Mouse (Mus musculus): ENCODE data around the gene Cdc42bpg. TPM values are rescaled to one million over a fixed set of nuclear protein-coding genes. Genes with fewer than 3 reads are reported as not detected.
"Not testable (repeated sequence)": the region's sequence is repeated elsewhere in the genome, so short reads cannot be mapped to it uniquely, and the experiment has no call there.

Cdc42bpg gene
- polyA plus RNA-seq, 1 experiment from 2014 or later = 0.71 TPM

DNA sequence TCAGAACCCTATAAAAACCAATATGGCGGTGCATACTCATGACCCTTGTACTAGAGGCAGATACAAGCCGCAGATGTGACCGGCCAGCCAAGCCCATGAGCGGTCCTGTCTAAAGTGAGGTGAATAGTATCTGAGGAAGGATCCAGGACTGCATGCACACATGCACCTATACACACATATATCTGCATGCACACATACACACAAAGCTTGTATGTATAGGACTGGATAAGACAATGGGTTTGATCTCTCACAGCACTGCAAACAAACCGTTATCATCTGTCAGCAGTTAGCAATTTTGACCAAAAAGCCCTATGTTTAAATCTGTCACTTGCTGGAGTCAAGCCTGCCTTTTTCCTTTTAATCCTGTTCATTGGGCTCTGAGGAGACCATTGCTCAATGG, 4.1 kb upstream of the Cdc42bpg start:
- no peak overlapping the region for H3K4me3 ChIP-seq (ENCODE audit: low read depth, low read length)
- no peak overlapping the region for H3K27ac ChIP-seq (ENCODE audit: low read depth, low read length)
- H3K4me2 ChIP-seq (ENCODE audit: low read depth, low read length) = no peak overlapping the region
- no peak overlapping the region for H3K9ac ChIP-seq (replicated peaks; ENCODE audit: low read depth, low read length)
- 94% methylated on average over 5 of the region's 5 CpGs for WGBS
- H3K27me3 ChIP-seq (ENCODE audit: control insufficient read depth, insufficient read depth, low read length) = no peaks in the 10 kb centered on the region
- no peak for ATAC-seq (ENCODE audit: low read depth)
- H3K9me3 ChIP-seq (ENCODE audit: control insufficient read depth, low read length) = no peaks in the 10 kb centered on the region
- H3K4me1 ChIP-seq (ENCODE audit: control insufficient read depth, insufficient read depth, low read length) = no peaks in the 10 kb centered on the region
- H3K36me3 ChIP-seq (ENCODE audit: control insufficient read depth, insufficient read depth, low read length) = 0 out of 2 replicates have a peak, but pooled peaks cover 4% of the 10 kb centered on the region

DNA sequence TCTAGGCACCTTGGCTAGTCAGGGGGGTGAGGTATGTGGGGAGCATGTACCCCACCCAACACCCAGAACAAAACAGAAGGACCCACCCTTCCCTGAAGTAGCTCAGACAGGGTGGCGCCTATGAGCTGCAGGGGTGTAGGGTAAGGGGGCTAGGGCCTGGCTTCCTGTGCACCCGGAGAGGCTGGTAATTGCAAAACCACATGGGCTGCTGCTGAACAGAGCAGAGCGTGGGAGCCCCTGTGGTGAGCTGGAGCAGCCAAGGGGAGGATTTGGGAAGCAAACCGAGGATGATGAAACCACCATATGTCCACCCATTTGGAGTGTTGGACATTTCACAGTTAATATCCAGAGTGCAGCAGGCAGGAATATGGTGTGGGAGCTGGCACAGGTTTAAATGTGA, 3.7 kb upstream of the Cdc42bpg start:
- Histone ChIP-seq H3K4me3 (ENCODE audit: low read depth, low read length) (no peak overlapping the region), H3K4me2 (ENCODE audit: low read depth, low read length) (no peak overlapping the region), H3K27ac (ENCODE audit: low read depth, low read length) (no peak overlapping the region), H3K9me3 (ENCODE audit: control insufficient read depth, low read length) (no peaks in the 10 kb centered on the region), H3K4me1 (ENCODE audit: control insufficient read depth, insufficient read depth, low read length) (no peaks in the 10 kb centered on the region), H3K36me3 (ENCODE audit: control insufficient read depth, insufficient read depth, low read length) (0 out of 2 replicates have a peak, but pooled peaks cover 4% of the 10 kb centered on the region), H3K9ac (replicated peaks; ENCODE audit: low read depth, low read length) (no peak overlapping the region), H3K27me3 (ENCODE audit: control insufficient read depth, insufficient read depth, low read length) (no peaks in the 10 kb centered on the region)
- 48% methylated on average over 4 of the region's 4 CpGs for WGBS
- no peak for ATAC-seq (ENCODE audit: low read depth)

DNA sequence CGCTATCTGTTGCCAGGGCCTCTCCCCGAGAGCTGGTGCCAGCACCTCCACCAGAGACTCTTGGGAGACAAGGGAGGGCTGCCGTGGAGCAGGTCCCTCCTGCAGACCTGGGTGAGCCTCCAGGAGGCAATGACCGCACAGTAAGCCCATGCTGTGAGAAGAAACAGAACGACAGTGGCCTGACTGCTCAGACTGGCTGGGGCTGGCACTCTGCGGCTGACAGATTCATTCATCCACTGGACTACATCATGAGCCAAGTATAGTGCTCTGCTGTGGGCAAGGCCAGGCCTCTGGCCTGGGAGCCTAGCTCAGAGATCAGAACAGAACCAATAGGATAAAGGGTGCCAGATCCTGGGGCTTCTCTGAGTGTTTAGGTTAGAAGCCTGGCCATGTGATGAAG, 2.4 kb upstream of the Cdc42bpg start:
- 81% methylated on average over 6 of the region's 6 CpGs for WGBS
- H3K9me3 ChIP-seq (ENCODE audit: control insufficient read depth, low read length) = no peaks in the 10 kb centered on the region
- H3K4me2 ChIP-seq (ENCODE audit: low read depth, low read length) = no peak overlapping the region
- no peak for ATAC-seq (ENCODE audit: low read depth)
- 0 out of 2 replicates have a peak, but pooled peaks cover 3% of the 10 kb centered on the region for H3K36me3 ChIP-seq (ENCODE audit: control insufficient read depth, insufficient read depth, low read length)
- H3K27ac ChIP-seq (ENCODE audit: low read depth, low read length) = no peak overlapping the region
- no peak overlapping the region for H3K9ac ChIP-seq (replicated peaks; ENCODE audit: low read depth, low read length)
- H3K4me1 ChIP-seq (ENCODE audit: control insufficient read depth, insufficient read depth, low read length) = no peaks in the 10 kb centered on the region
- H3K27me3 ChIP-seq (ENCODE audit: control insufficient read depth, insufficient read depth, low read length) = no peaks in the 10 kb centered on the region
- H3K4me3 ChIP-seq (ENCODE audit: low read depth, low read length) = no peak overlapping the region

DNA sequence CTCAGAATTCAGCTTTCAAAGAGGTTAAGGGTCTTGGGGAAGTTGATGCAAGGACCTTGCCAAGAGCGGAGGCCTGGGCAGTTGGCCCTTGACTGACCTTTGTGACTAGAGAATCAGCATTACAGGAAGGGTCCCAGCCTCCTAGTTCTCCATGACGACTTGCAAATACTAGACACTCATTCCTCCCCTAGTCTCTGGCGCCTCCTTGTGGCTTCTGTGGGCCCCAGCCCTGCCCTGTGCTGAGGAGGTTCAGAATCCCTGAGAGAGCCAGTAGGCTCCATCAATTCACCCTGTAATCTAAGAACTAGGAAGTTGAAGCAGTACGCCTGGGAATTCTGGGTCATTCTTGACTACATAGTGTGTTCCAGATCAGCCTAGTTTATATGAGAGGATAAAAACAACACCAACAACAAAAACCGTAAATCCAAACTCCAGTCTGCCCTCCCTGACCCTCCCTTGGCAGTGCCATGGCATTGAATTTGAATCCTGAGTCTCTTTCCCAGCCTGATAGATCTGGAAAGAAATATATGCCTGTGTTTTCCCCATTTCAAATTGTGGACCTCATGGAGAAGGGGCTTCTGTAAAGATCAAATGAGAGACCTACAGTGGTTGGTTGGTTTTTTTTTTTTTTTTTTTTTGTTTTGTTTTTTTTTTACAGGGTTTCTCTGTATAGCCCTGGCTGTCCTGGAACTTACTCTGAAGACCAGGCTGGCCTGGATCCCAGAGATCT, 1.3 kb upstream of the Cdc42bpg start:
- Histone ChIP-seq H3K9me3 (ENCODE audit: control insufficient read depth, low read length) (no peaks in the 10 kb centered on the region), H3K4me3 (ENCODE audit: low read depth, low read length) (no peak overlapping the region), H3K27me3 (ENCODE audit: control insufficient read depth, insufficient read depth, low read length) (no peaks in the 10 kb centered on the region), H3K36me3 (ENCODE audit: control insufficient read depth, insufficient read depth, low read length) (no peaks in the 10 kb centered on the region), H3K27ac (ENCODE audit: low read depth, low read length) (no peak overlapping the region), H3K4me1 (ENCODE audit: control insufficient read depth, insufficient read depth, low read length) (no peaks in the 10 kb centered on the region), H3K4me2 (ENCODE audit: low read depth, low read length) (no peak overlapping the region), H3K9ac (replicated peaks; ENCODE audit: low read depth, low read length) (no peak overlapping the region)
- 25% methylated on average over 5 of the region's 5 CpGs for WGBS
- ATAC-seq (ENCODE audit: low read depth) = peak; percentile 65; the same call in 1 of the 2 replicates

DNA sequence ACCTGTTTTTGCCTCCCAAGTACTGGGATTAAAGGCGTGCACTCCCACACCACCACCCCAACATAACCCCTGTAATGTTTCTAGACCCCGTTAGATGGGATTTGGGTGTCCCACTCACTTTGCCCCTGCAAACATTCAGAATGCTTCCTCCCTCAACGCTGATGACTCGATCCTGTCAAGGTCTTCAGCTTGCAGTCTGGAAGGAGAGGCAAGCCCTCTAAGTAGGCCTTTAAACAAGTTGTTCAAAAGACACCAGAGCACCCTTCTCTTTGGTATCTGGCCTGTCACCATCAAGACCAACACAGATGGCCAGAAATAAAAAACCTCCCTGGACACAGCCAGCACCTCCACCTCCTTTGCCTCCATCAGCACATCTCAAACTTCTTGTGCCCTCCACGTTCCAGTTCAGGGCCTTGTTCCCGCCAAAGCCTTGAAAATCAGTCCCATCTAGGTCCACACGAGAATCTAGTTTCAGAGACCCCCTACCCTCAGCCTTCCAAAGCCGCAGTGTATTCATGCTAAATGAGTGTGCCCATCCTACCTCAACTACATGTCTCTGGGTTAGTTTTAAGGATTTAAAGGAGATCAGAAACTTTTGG, 640 bp upstream of the Cdc42bpg start:
- no peak for ATAC-seq (ENCODE audit: low read depth)
- H3K9ac ChIP-seq (replicated peaks; ENCODE audit: low read depth, low read length) = no peak overlapping the region
- no peak overlapping the region for H3K27ac ChIP-seq (ENCODE audit: low read depth, low read length)
- H3K4me2 ChIP-seq (ENCODE audit: low read depth, low read length) = peak overlapping the region; percentile 54
- H3K9me3 ChIP-seq (ENCODE audit: control insufficient read depth, low read length) = no peaks in the 10 kb centered on the region
- H3K4me1 ChIP-seq (ENCODE audit: control insufficient read depth, insufficient read depth, low read length) = no peaks in the 10 kb centered on the region
- H3K4me3 ChIP-seq (ENCODE audit: low read depth, low read length) = peak overlapping the region; percentile 45
- H3K27me3 ChIP-seq (ENCODE audit: control insufficient read depth, insufficient read depth, low read length) = no peaks in the 10 kb centered on the region
- WGBS = 56% methylated on average over 8 of the region's 8 CpGs
- no peaks in the 10 kb centered on the region for H3K36me3 ChIP-seq (ENCODE audit: control insufficient read depth, insufficient read depth, low read length)

DNA sequence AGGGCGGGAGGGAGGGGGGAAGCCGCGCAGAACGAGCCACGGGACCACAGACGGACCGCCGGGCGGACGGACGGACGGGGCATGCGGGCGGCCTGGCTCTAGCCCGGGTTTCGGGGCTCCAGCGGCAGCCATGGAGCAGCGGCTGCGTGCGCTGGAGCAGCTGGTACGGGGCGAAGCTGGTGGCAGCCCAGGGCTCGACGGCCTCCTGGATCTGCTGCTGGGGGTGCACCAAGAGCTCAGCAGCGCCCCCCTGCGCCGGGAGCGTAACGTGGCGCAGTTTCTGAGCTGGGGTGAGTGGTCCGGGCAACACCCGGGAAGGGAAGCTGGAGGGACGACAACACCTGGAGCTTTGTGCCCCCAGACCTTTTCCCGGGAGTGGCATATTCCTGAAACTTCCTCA, 330 bp downstream of the Cdc42bpg start:
- peak overlapping the region; percentile 45 for H3K4me3 ChIP-seq (ENCODE audit: low read depth, low read length)
- peak overlapping the region; percentile 51 for H3K9ac ChIP-seq (replicated peaks; ENCODE audit: low read depth, low read length)
- peak overlapping the region; percentile 54 for H3K4me2 ChIP-seq (ENCODE audit: low read depth, low read length)
- H3K4me1 ChIP-seq (ENCODE audit: control insufficient read depth, insufficient read depth, low read length) = no peaks in the 10 kb centered on the region
- no peak overlapping the region for H3K27ac ChIP-seq (ENCODE audit: low read depth, low read length)
- ATAC-seq (ENCODE audit: low read depth) = peak; percentile 49; the same call in 1 of the 2 replicates
- no peaks in the 10 kb centered on the region for H3K27me3 ChIP-seq (ENCODE audit: control insufficient read depth, insufficient read depth, low read length)
- WGBS = 0% methylated on average over 33 of the region's 34 CpGs
- no peaks in the 10 kb centered on the region for H3K9me3 ChIP-seq (ENCODE audit: control insufficient read depth, low read length)
- no peaks in the 10 kb centered on the region for H3K36me3 ChIP-seq (ENCODE audit: control insufficient read depth, insufficient read depth, low read length)

DNA sequence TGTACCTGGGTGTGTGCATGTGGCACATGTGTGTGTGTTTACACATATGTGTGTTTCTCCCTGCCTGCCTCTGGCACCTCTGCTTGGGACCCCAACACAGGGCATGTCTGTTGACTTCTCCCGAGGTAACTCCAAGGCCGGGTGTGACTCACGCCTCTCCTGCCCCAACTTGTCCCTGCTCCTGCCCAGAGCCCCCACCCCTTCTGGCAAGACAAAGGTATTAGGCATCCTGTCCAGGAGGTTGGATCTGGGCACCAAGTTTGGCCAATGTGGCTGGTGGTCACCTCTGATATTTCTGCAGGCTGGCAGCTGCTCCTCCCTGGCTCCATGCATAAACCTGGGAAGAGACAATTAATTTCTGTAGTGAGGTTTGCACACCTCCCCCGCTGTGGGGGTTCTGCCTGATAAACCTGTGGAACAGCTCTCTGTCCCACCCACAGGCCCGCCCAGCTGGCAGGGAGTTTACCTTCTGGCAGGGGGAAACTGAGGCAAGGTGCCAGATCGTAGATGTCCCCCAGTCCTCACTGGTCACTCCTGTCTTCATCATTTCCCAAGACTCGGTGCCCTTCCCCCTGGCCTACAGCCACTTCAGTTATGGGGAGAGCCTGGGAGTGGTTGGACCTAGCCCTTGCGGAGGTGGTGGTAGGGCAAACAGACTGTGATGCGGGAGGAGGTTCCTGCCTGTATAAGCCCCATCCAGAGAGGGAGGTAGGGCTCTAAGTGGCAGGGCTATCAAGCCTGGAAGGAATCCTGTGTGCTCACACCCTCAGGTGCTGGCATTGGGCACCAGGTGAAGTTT, 1.7 kb downstream of the Cdc42bpg start:
- H3K4me3 ChIP-seq (ENCODE audit: low read depth, low read length) = no peak overlapping the region
- WGBS = 91% methylated on average over 9 of the region's 9 CpGs
- H3K4me1 ChIP-seq (ENCODE audit: control insufficient read depth, insufficient read depth, low read length) = no peaks in the 10 kb centered on the region
- H3K9ac ChIP-seq (replicated peaks; ENCODE audit: low read depth, low read length) = no peak overlapping the region
- H3K27me3 ChIP-seq (ENCODE audit: control insufficient read depth, insufficient read depth, low read length) = no peaks in the 10 kb centered on the region
- H3K4me2 ChIP-seq (ENCODE audit: low read depth, low read length) = no peak overlapping the region
- no peak for ATAC-seq (ENCODE audit: low read depth)
- no peaks in the 10 kb centered on the region for H3K36me3 ChIP-seq (ENCODE audit: control insufficient read depth, insufficient read depth, low read length)
- H3K9me3 ChIP-seq (ENCODE audit: control insufficient read depth, low read length) = no peaks in the 10 kb centered on the region
- H3K27ac ChIP-seq (ENCODE audit: low read depth, low read length) = no peak overlapping the region

DNA sequence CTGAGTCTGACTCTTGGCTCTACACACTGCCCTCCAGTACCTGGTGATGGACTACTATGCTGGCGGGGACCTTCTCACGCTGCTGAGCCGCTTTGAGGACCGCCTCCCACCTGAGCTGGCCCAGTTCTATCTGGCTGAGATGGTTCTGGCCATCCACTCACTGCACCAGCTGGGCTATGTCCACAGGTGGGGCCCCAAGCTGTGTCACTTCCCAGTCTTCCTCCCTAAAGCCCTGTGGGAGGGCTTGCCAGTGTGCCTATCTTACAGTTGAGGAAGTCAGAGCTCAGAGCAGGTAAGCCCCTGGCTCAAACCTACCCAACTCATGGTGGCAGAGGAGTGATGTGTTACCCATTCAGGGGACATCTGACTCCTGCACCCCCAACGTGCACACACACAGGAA, 3.9 kb downstream of the Cdc42bpg start:
- Histone ChIP-seq H3K27me3 (ENCODE audit: control insufficient read depth, insufficient read depth, low read length) (no peaks in the 10 kb centered on the region), H3K27ac (ENCODE audit: low read depth, low read length) (no peak overlapping the region), H3K4me1 (ENCODE audit: control insufficient read depth, insufficient read depth, low read length) (no peaks in the 10 kb centered on the region), H3K4me2 (ENCODE audit: low read depth, low read length) (no peak overlapping the region), H3K9ac (replicated peaks; ENCODE audit: low read depth, low read length) (no peak overlapping the region), H3K9me3 (ENCODE audit: control insufficient read depth, low read length) (no peaks in the 10 kb centered on the region), H3K36me3 (ENCODE audit: control insufficient read depth, insufficient read depth, low read length) (0 out of 2 replicates have a peak, but pooled peaks cover 3% of the 10 kb centered on the region), H3K4me3 (ENCODE audit: low read depth, low read length) (no peak overlapping the region)
- 94% methylated on average over 5 of the region's 5 CpGs for WGBS
- no peak for ATAC-seq (ENCODE audit: low read depth)

DNA sequence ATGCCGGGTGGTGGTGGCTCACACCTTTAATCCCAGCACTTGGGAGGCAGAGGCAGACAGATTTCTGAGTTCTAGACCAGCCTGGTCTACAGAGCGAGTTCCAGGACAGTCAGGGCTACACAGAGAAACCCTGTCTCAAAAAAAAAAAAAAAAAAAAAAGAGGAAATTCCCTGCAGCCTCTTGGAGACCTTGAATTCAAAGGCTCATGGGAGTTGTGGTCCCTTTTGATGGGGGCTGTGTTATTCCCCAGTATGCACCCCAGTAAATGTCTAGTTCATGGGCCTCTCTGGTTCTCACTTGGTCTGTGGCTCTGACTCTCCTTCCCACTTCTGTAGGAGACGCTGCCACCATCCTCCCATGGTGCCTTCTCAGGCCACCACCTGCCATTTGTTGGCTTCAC, 5.5 kb downstream of the Cdc42bpg start:
- H3K4me2 ChIP-seq (ENCODE audit: low read depth, low read length); H3K27me3 ChIP-seq (ENCODE audit: control insufficient read depth, insufficient read depth, low read length); H3K9ac ChIP-seq (replicated peaks; ENCODE audit: low read depth, low read length); ATAC-seq (ENCODE audit: low read depth); H3K9me3 ChIP-seq (ENCODE audit: control insufficient read depth, low read length); H3K4me1 ChIP-seq (ENCODE audit: control insufficient read depth, insufficient read depth, low read length); H3K27ac ChIP-seq (ENCODE audit: low read depth, low read length); H3K4me3 ChIP-seq (ENCODE audit: low read depth, low read length); H3K36me3 ChIP-seq (ENCODE audit: control insufficient read depth, insufficient read depth, low read length): not testable (repeated sequence)
- 89% methylated on average over 3 of the region's 3 CpGs for WGBS
